Mouse (Mus musculus): ENCODE measurements around the gene Immp2l. TPM values are rescaled to one million over a fixed set of nuclear protein-coding genes. Genes with fewer than 3 reads are reported as not detected.

Immp2l gene
- polyA plus RNA-seq, 1 experiment from 2014 or later: 12.8 TPM

DNA sequence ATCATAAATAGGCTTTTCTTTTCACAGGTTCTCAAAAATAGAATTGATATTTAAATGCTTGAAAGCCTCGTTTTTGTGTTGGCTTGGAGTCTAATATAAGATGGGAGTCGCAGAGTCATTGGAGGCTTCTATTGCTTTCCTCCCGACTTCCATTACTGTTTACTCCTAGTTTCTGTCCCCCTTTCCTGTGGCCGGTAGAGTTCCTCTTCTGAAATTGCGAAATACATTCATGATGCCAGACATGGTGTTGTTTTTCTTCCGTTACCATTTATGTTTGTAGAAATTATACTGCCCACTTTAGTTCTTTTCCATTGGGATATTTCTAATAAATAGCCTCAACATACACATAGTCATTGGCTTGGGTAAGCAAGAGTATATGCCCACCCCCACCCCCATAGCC, 289.5 kb downstream of the Immp2l start:
- no peak for ATAC-seq (ENCODE audit: low read depth)
- 0 out of 2 replicates have a peak, but pooled peaks cover 3% of the 10 kb centered on the region for H3K4me1 ChIP-seq (replicated peaks; ENCODE audit: control insufficient read depth, insufficient read depth, low read length)
- H3K9me3 ChIP-seq (ENCODE audit: control insufficient read depth, low read length): no peaks in the 10 kb centered on the region
- no peak overlapping the region for H3K27ac ChIP-seq (ENCODE audit: low read length)
- WGBS: 70% methylated on average over 6 of the region's 6 CpGs
- H3K9ac ChIP-seq (ENCODE audit: low read length): no peak overlapping the region
- no peaks in the 10 kb centered on the region for H3K36me3 ChIP-seq (ENCODE audit: control insufficient read depth, insufficient read depth, low read length)
- no peak overlapping the region for H3K4me2 ChIP-seq (ENCODE audit: low read depth, low read length)
- no peaks in the 10 kb centered on the region for H3K27me3 ChIP-seq (ENCODE audit: control insufficient read depth, insufficient read depth, low read depth, low read length)
- no peak overlapping the region for H3K4me3 ChIP-seq (ENCODE audit: low read length)

DNA sequence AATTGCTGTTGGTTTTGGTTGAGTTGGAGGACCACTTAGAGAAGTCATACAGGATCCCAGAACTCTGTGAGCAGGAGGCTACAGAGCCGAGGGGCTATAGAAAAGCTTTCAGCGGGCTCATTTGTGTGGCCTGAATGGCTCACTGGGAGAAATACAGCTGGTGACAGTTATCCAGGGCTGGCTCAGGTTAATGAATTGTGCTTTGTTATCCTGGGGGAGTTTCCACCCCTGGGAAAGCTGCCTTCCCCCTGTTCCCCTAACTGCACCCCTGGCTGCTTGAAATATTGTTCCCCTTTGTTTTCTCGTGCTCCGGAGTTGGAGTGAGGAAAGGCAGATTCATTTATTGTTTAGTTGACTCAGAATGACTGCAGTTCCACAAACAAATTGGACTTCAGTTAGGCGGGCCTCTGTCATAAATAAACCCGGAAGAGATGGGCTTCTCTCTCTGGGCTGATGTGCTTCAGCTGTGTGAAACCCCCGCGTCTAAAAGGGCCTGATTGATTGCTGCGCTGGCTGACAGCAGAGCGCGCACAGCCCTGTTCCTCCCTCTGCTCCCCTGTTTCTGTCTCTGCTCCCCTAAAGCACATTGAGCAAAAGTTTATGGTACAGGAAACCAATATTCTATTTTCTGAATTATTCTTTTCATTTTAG, 291.0 kb downstream of the Immp2l start:
- WGBS: 35% methylated on average over 11 of the region's 11 CpGs
- Histone ChIP-seq H3K36me3 (ENCODE audit: control insufficient read depth, insufficient read depth, low read length) (no peaks in the 10 kb centered on the region), H3K4me3 (ENCODE audit: low read length) (no peak overlapping the region), H3K4me2 (ENCODE audit: low read depth, low read length) (no peak overlapping the region), H3K9me3 (ENCODE audit: control insufficient read depth, low read length) (no peaks in the 10 kb centered on the region), H3K27ac (ENCODE audit: low read length) (no peak overlapping the region), H3K9ac (ENCODE audit: low read length) (no peak overlapping the region), H3K27me3 (ENCODE audit: control insufficient read depth, insufficient read depth, low read depth, low read length) (no peaks in the 10 kb centered on the region), H3K4me1 (replicated peaks; ENCODE audit: control insufficient read depth, insufficient read depth, low read length) (0 out of 2 replicates have a peak, but pooled peaks cover 3% of the 10 kb centered on the region)
- no peak for ATAC-seq (ENCODE audit: low read depth)

DNA sequence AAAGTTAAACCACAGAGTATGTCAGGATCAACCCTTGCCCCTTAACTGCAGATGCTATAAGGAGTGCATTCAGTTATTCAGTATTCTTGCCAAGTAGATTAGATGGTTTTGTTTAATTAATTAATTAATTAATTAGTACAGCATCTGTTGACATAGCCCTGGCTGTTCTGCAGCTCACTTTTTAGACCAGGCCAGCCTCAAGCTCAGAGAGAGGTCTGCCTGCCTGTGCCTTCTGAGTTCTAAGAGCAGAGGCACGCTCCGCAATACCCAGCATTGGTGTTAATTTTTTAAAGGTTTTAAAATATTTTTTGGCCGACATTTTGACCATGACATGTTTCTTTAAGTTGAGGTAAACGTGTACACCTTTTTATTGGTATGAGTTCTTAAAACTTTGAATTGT, 292.0 kb downstream of the Immp2l start:
- no peaks in the 10 kb centered on the region for H3K9me3 ChIP-seq (ENCODE audit: control insufficient read depth, low read length)
- H3K27ac ChIP-seq (ENCODE audit: low read length): no peak overlapping the region
- no peak for ATAC-seq (ENCODE audit: low read depth)
- H3K4me3 ChIP-seq (ENCODE audit: low read length): no peak overlapping the region
- H3K27me3 ChIP-seq (ENCODE audit: control insufficient read depth, insufficient read depth, low read depth, low read length): no peaks in the 10 kb centered on the region
- 0 out of 2 replicates have a peak, but pooled peaks cover 3% of the 10 kb centered on the region for H3K4me1 ChIP-seq (replicated peaks; ENCODE audit: control insufficient read depth, insufficient read depth, low read length)
- H3K4me2 ChIP-seq (ENCODE audit: low read depth, low read length): no peak overlapping the region
- no peaks in the 10 kb centered on the region for H3K36me3 ChIP-seq (ENCODE audit: control insufficient read depth, insufficient read depth, low read length)
- H3K9ac ChIP-seq (ENCODE audit: low read length): no peak overlapping the region
- 87% methylated on average over 4 of the region's 4 CpGs for WGBS

DNA sequence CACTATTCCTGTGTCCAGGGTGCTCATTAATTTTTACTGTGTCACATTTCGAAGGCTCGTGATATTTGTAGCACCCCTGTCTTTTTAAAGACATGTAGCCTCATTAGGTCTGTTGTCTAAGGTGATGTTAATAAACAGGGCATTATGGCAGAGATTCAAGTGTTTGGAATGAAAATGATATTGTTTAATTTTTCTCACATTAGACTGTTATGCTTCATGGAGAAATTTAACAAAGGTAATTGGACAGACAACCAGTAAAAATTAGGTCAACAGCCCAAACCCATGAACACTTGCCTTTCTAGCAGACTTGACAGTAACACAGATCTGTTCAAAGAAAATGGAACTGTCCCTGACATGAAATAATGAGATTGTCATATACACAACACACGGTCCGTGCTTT, 292.5 kb downstream of the Immp2l start:
- no peaks in the 10 kb centered on the region for H3K36me3 ChIP-seq (ENCODE audit: control insufficient read depth, insufficient read depth, low read length)
- H3K9ac ChIP-seq (ENCODE audit: low read length): no peak overlapping the region
- H3K4me3 ChIP-seq (ENCODE audit: low read length): no peak overlapping the region
- H3K4me2 ChIP-seq (ENCODE audit: low read depth, low read length): no peak overlapping the region
- no peaks in the 10 kb centered on the region for H3K27me3 ChIP-seq (ENCODE audit: control insufficient read depth, insufficient read depth, low read depth, low read length)
- 82% methylated on average over 4 of the region's 4 CpGs for WGBS
- H3K4me1 ChIP-seq (replicated peaks; ENCODE audit: control insufficient read depth, insufficient read depth, low read length): 0 out of 2 replicates have a peak, but pooled peaks cover 3% of the 10 kb centered on the region
- no peaks in the 10 kb centered on the region for H3K9me3 ChIP-seq (ENCODE audit: control insufficient read depth, low read length)
- ATAC-seq (ENCODE audit: low read depth): no peak
- no peak overlapping the region for H3K27ac ChIP-seq (ENCODE audit: low read length)

DNA sequence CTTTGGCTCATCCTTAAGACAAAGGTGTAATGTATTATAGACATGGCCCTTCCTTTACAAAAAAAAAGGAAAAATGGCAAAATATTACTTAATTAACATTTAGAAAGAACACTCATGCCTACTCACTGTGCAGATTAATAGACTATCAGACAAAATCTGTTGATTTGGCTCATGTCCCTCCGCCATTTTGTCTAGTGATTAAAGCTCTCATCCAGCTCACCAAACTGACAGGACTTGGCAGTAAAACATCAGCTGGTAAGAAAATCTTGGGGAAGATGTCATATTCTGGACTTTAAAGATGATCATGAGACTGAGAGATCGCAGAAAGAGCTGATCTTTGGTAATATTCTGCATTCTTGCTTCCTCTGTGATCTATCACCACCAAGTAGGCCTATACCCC, 293.5 kb downstream of the Immp2l start:
- no peak for ATAC-seq (ENCODE audit: low read depth)
- Histone ChIP-seq H3K9ac (ENCODE audit: low read length) (no peak overlapping the region), H3K4me3 (ENCODE audit: low read length) (no peak overlapping the region), H3K27ac (ENCODE audit: low read length) (no peak overlapping the region), H3K27me3 (ENCODE audit: control insufficient read depth, insufficient read depth, low read depth, low read length) (no peaks in the 10 kb centered on the region), H3K9me3 (ENCODE audit: control insufficient read depth, low read length) (no peaks in the 10 kb centered on the region), H3K36me3 (ENCODE audit: control insufficient read depth, insufficient read depth, low read length) (no peaks in the 10 kb centered on the region), H3K4me1 (replicated peaks; ENCODE audit: control insufficient read depth, insufficient read depth, low read length) (0 out of 2 replicates have a peak, but pooled peaks cover 2% of the 10 kb centered on the region), H3K4me2 (ENCODE audit: low read depth, low read length) (no peak overlapping the region)
- WGBS: 79% methylated on average over 2 of the region's 2 CpGs

DNA sequence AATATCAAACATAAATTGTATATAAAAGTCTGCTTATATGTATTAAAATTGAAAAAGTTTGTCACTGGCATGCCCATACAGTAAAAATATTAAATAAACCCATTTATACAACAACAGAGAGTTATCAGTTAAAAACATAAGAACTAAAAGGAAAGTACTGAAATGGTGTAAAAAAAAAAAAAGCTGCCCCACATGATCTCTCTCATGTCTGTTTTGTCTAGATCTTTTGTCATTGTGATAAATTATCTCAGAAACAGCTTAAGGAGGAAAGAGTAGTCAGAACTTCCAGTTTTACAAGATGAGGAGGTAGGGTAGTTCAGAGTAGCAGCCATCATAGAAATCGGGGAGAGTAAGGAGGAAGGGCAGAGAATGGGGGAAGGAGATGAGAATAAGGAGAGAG, 298.1 kb downstream of the Immp2l start:
- Histone ChIP-seq H3K27ac (ENCODE audit: low read length) (no peak overlapping the region), H3K4me3 (ENCODE audit: low read length) (no peak overlapping the region), H3K36me3 (ENCODE audit: control insufficient read depth, insufficient read depth, low read length) (no peaks in the 10 kb centered on the region), H3K4me2 (ENCODE audit: low read depth, low read length) (no peak overlapping the region), H3K27me3 (ENCODE audit: control insufficient read depth, insufficient read depth, low read depth, low read length) (no peaks in the 10 kb centered on the region), H3K9ac (ENCODE audit: low read length) (no peak overlapping the region), H3K9me3 (ENCODE audit: control insufficient read depth, low read length) (no peaks in the 10 kb centered on the region), H3K4me1 (replicated peaks; ENCODE audit: control insufficient read depth, insufficient read depth, low read length) (no peaks in the 10 kb centered on the region)
- ATAC-seq (ENCODE audit: low read depth): no peak
- 33% methylated on average over 1 of the region's 1 CpGs for WGBS

DNA sequence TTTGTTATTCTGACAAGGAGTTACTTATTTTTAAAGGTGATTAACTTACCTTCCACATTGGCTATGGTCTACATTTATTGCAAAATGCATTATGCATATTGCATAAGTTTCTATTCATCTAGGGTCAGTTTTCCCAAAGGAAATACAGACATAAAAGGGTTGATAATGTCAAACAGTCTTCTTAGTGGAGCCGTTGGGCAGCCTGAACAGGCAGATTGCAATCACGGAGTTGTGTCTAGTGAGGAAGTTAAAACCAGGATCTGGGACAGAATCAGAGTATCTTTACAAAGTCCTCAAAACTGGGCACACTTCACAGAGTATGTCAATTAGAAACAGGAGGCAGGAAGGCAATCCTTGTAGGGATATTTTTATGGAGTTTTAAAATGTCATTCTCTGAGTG, 300.5 kb downstream of the Immp2l start:
- no peak overlapping the region for H3K4me3 ChIP-seq (ENCODE audit: low read length)
- H3K4me2 ChIP-seq (ENCODE audit: low read depth, low read length): no peak overlapping the region
- ATAC-seq (ENCODE audit: low read depth): no peak
- no peaks in the 10 kb centered on the region for H3K36me3 ChIP-seq (ENCODE audit: control insufficient read depth, insufficient read depth, low read length)
- no peaks in the 10 kb centered on the region for H3K4me1 ChIP-seq (replicated peaks; ENCODE audit: control insufficient read depth, insufficient read depth, low read length)
- no peaks in the 10 kb centered on the region for H3K27me3 ChIP-seq (ENCODE audit: control insufficient read depth, insufficient read depth, low read depth, low read length)
- H3K9me3 ChIP-seq (ENCODE audit: control insufficient read depth, low read length): no peaks in the 10 kb centered on the region
- no peak overlapping the region for H3K9ac ChIP-seq (ENCODE audit: low read length)
- H3K27ac ChIP-seq (ENCODE audit: low read length): no peak overlapping the region
- 71% methylated on average over 2 of the region's 2 CpGs for WGBS

DNA sequence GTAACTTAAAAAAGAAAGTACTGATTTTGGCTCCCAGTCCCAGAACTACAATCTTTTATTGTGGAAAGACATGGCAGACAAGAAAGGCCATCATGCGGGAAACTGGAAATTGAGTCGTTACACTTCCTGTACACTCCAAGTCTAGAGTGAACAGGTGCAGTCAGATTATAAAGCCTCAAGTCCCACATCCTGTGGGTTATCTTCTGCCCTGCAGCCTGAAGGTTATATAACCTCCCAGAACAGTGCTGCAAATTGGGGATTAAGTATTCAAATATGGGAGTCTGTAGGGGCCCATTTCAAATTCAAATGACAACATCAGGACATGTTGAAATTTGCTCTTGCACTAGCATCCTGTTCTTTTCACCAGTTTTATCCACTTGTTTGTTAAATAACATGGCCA, 301.9 kb downstream of the Immp2l start:
- no peak overlapping the region for H3K4me2 ChIP-seq (ENCODE audit: low read depth, low read length)
- no peak overlapping the region for H3K27ac ChIP-seq (ENCODE audit: low read length)
- no peaks in the 10 kb centered on the region for H3K36me3 ChIP-seq (ENCODE audit: control insufficient read depth, insufficient read depth, low read length)
- ATAC-seq (ENCODE audit: low read depth): no peak
- H3K9ac ChIP-seq (ENCODE audit: low read length): no peak overlapping the region
- no peaks in the 10 kb centered on the region for H3K9me3 ChIP-seq (ENCODE audit: control insufficient read depth, low read length)
- no peaks in the 10 kb centered on the region for H3K27me3 ChIP-seq (ENCODE audit: control insufficient read depth, insufficient read depth, low read depth, low read length)
- no peaks in the 10 kb centered on the region for H3K4me1 ChIP-seq (replicated peaks; ENCODE audit: control insufficient read depth, insufficient read depth, low read length)
- H3K4me3 ChIP-seq (ENCODE audit: low read length): no peak overlapping the region
- 73% methylated on average over 2 of the region's 2 CpGs for WGBS

DNA sequence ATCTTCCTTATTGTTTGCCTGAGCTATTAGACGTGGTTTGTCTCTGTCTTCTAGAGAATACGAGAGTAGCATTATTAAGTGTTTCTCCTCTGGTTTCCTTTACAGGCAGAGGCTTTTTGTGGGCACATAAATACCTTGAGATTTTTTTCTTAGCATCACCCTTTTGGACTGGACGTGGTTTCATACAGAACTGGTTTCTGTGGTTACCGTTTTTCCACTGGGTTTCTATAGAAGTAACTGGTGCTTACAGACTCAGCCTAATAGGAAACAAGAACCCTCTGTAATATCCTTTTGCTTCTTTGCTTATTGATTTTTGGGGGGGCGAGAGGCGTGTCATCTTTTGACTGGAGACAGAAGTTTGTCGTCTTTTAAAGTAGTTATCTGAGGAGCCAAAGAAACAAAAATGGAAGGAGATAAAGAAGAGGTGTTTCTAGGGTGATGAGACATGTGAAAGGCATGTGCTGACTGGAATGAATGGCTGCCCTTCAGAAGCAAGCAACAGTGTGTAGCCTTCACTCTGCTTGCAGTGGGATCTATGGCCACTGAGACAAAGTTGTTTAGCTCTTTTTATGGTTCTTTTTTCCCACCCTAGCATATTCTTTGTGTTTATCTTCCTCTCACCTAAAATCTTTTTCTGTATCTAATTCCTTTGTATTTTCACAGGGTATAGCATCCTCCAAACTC, 307.2 kb downstream of the Immp2l start:
- no peaks in the 10 kb centered on the region for H3K36me3 ChIP-seq (ENCODE audit: control insufficient read depth, insufficient read depth, low read length)
- no peak overlapping the region for H3K27ac ChIP-seq (ENCODE audit: low read length)
- no peak overlapping the region for H3K4me2 ChIP-seq (ENCODE audit: low read depth, low read length)
- H3K4me1 ChIP-seq (replicated peaks; ENCODE audit: control insufficient read depth, insufficient read depth, low read length): no peaks in the 10 kb centered on the region
- H3K4me3 ChIP-seq (ENCODE audit: low read length): no peak overlapping the region
- H3K9me3 ChIP-seq (ENCODE audit: control insufficient read depth, low read length): no peaks in the 10 kb centered on the region
- H3K27me3 ChIP-seq (ENCODE audit: control insufficient read depth, insufficient read depth, low read depth, low read length): no peaks in the 10 kb centered on the region
- 68% methylated on average over 7 of the region's 7 CpGs for WGBS
- no peak overlapping the region for H3K9ac ChIP-seq (ENCODE audit: low read length)
- ATAC-seq (ENCODE audit: low read depth): no peak

Measured in lung, embryonic 16.5 days (tissue).